Mouse (Mus musculus) thymus, adult 2 months (tissue): Measurements from ENCODE around the gene Hgd. TPM values are rescaled to one million over a fixed set of nuclear protein-coding genes. Genes with fewer than 3 reads are reported as not detected.

Source experiments
- DNase-seq: peaks from one replicate; pipeline ENCODE4 v3.0.0; 2021
- H3K27ac ChIP-seq: fragments of 200-500 bp; 2 replicates; pipeline ENCODE4 v1.5.1; 2012; ENCODE audit warnings: low read length, control low read depth; ENCODE audit not compliant: control insufficient read depth, insufficient read depth
- H3K27me3 ChIP-seq: fragments of 200-500 bp; 2 replicates; pipeline ENCODE4 v1.6.1; 2012; ENCODE audit warnings: mild to moderate bottlenecking, low read length, moderate library complexity, mixed read lengths; ENCODE audit not compliant: control insufficient read depth, insufficient read depth
- H3K36me3 ChIP-seq: fragments of 200-500 bp; 2 replicates; pipeline ENCODE4 v1.6.1; 2012; ENCODE audit warnings: mild to moderate bottlenecking, low read length, moderate library complexity; ENCODE audit not compliant: control insufficient read depth, insufficient read depth
- H3K4me1 ChIP-seq: fragments of 200-500 bp; replicated peaks from 2 replicates; pipeline ENCODE4 v1.6.1; 2012; ENCODE audit warnings: low read length; ENCODE audit not compliant: control insufficient read depth, insufficient read depth
- H3K4me3 ChIP-seq: fragments of 200-500 bp; 2 replicates; pipeline ENCODE4 v1.5.1; 2012; ENCODE audit warnings: mild to moderate bottlenecking, low read length, control low read depth, moderate library complexity; ENCODE audit not compliant: control insufficient read depth, insufficient read depth
- CTCF ChIP-seq: fragments of 200-500 bp; IDR thresholded peaks from 2 replicates; pipeline ENCODE4 v1.5.1; 2012; ENCODE audit warnings: mild to moderate bottlenecking, control low read depth, low read length, moderate library complexity, borderline replicate concordance; ENCODE audit not compliant: control insufficient read depth, poor library complexity, insufficient read depth; ENCODE audit errors: extremely low read depth
- POLR2A ChIP-seq: fragments of 200-500 bp; IDR thresholded peaks from 2 replicates; pipeline ENCODE4 v1.6.1; 2012; ENCODE audit warnings: mild to moderate bottlenecking, low read length, control low read depth, moderate library complexity; ENCODE audit not compliant: control insufficient read depth, poor library complexity, insufficient read depth; ENCODE audit errors: extremely low read depth
- WGBS: fragments of 180-500 bp; shearing (Covaris S2); methylation state at CpG from one replicate; pipeline ENCODE4 v1.1.7; 2018; 5-methylcytosine and 5-hydroxymethylcytosine counted together
- polyA plus RNA-seq: library from polyadenylated mRNA; depleted of rRNA; stranded (reverse); fragments of >200 nt; gene quantifications from 2 replicates; pipeline ENCODE4 v1.2.3, GENCODE M21; 2012

Hgd gene
- polyA plus RNA-seq, 1 experiment, result 0.54 TPM

GRCm38 (mm10) chr16:37540776-37541175 lies 39.2 kb upstream of the Hgd start:
- no peak overlapping the region for H3K27ac ChIP-seq
- WGBS, result 93% methylated on average over 6 of the region's 6 CpGs

GRCm38 (mm10) chr16:37546312-37546711 lies 33.6 kb upstream of the Hgd start:
- 96% methylated on average over 5 of the region's 5 CpGs for WGBS
- H3K27ac ChIP-seq, result no peak overlapping the region

More at GRCm38 (mm10) chr16:37540776-37541175, 39.2 kb upstream of the Hgd start:
- DNase-seq, result no peak
- no peaks in the 10 kb centered on the region; the same call in 1 of the 2 replicates for H3K36me3 ChIP-seq
- TF ChIP-seq POLR2A (no peak), CTCF (no peak)
- H3K27me3 ChIP-seq, result no peaks in the 10 kb centered on the region
- no peak overlapping the region for H3K4me3 ChIP-seq
- peaks cover 7% of the 10 kb centered on the region for H3K4me1 ChIP-seq

GRCm38 (mm10) chr16:37550266-37550665 lies 29.7 kb upstream of the Hgd start:
- Histone ChIP-seq H3K4me1 (no peaks in the 10 kb centered on the region), H3K27me3 (no peaks in the 10 kb centered on the region), H3K4me3 (no peak overlapping the region), H3K27ac (no peak overlapping the region), H3K36me3 (no peaks in the 10 kb centered on the region)
- 97% methylated on average over 3 of the region's 3 CpGs for WGBS
- TF ChIP-seq POLR2A, result no peak
- no peak for DNase-seq

More at GRCm38 (mm10) chr16:37546312-37546711, 33.6 kb upstream of the Hgd start:
- no peak overlapping the region for H3K4me3 ChIP-seq
- no peak for DNase-seq
- H3K27me3 ChIP-seq, result no peaks in the 10 kb centered on the region
- H3K4me1 ChIP-seq, result no peaks in the 10 kb centered on the region
- no peaks in the 10 kb centered on the region for H3K36me3 ChIP-seq
- TF ChIP-seq CTCF (no peak), POLR2A (no peak)

DNA sequence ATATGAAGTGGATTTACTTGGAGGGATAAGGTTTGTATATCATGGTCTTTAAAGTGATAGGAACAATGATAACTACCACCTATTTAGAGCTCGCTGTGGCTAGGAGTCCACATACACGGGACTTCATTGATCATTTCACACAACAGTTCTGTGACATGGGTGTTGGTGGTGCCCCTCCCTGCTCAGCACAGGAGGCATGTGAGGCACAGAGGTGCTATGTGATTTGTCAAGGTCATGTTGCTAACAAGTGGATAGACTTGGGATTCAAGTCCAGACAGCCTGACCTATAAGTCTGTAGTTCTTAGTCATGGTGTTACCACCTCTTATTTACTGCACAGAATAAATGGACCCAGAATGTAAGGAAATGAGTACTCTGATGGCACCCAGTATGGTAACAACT lies 29.0 kb upstream of the Hgd start:
- 96% methylated on average over 2 of the region's 2 CpGs for WGBS
- no peaks in the 10 kb centered on the region for H3K27me3 ChIP-seq
- no peak overlapping the region for H3K4me3 ChIP-seq
- H3K27ac ChIP-seq, result no peak overlapping the region
- TF ChIP-seq CTCF (no peak), POLR2A (no peak)
- no peak for DNase-seq
- H3K36me3 ChIP-seq, result no peaks in the 10 kb centered on the region
- H3K4me1 ChIP-seq, result no peaks in the 10 kb centered on the region

GRCm38 (mm10) chr16:37552824-37553223 lies 27.1 kb upstream of the Hgd start:
- DNase-seq, result no peak
- 92% methylated on average over 3 of the region's 3 CpGs for WGBS
- Histone ChIP-seq H3K4me3 (no peak overlapping the region), H3K4me1 (no peaks in the 10 kb centered on the region), H3K27ac (no peak overlapping the region), H3K27me3 (no peaks in the 10 kb centered on the region), H3K36me3 (peaks cover 4% of the 10 kb centered on the region; the same call in 1 of the 2 replicates)
- no peak for TF ChIP-seq POLR2A
- TF ChIP-seq CTCF, result no peak

DNA sequence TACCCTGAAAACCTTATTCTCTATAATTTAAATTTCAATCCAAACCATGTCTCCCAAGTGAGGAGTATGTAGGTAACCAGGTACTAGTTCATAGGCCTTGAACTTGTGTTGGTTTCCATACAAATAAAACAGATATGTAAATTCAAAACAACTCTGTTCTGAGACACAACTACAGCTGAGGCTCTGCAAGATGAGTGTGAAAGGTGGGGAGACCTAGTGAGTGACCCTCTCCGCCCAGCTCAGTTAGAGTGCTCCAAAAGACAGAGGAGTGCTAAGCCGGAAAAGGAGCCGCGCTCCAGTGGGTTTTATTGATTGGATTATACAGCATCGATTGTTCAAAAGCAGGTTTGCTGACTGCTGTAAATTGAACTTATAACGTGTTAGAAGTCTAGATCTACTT lies 17.5 kb upstream of the Hgd start:
- 98% methylated on average over 6 of the region's 6 CpGs for WGBS
- H3K4me1 ChIP-seq, result no peaks in the 10 kb centered on the region
- H3K27ac ChIP-seq, result no peak overlapping the region
- peaks cover 2% of the 10 kb centered on the region; the same call in 1 of the 2 replicates for H3K36me3 ChIP-seq
- H3K27me3 ChIP-seq, result no peaks in the 10 kb centered on the region
- TF ChIP-seq CTCF (no peak), POLR2A (no peak)
- DNase-seq, result no peak
- no peak overlapping the region for H3K4me3 ChIP-seq

- no peak for DNase-seq
- H3K36me3 ChIP-seq, result no peaks in the 10 kb centered on the region
- TF ChIP-seq CTCF (no peak), POLR2A (no peak)
- no peak overlapping the region for H3K27ac ChIP-seq
- WGBS, result 96% methylated on average over 5 of the region's 5 CpGs
- H3K27me3 ChIP-seq, result no peaks in the 10 kb centered on the region
- H3K4me3 ChIP-seq, result no peak overlapping the region
- no peaks in the 10 kb centered on the region for H3K4me1 ChIP-seq
These were observed 17.0 kb upstream of the Hgd start for GRCm38 (mm10) chr16:37562961-37563360.
